Mouse (Mus musculus) liver, embryonic 14.5 days (tissue): ENCODE measurements around the gene Ccser1.

ENCODE experiments used
- CTCF ChIP-seq: IDR thresholded peaks from 2 replicates; pipeline ENCODE4 v1.5.1; 2016; ENCODE audit warnings: antibody characterized with exemption, low read depth, control low read depth
- EP300 ChIP-seq: IDR thresholded peaks from 2 replicates; pipeline ENCODE4 v1.6.1; 2016; ENCODE audit warnings: antibody characterized with exemption, low read depth

- TF ChIP-seq CTCF (no peak), EP300 (no peak)
Observed at GRCm38 (mm10) chr6:61271033-61271432, 90.9 kb downstream of the Ccser1 start.
